Mouse (Mus musculus) kidney, embryonic 15.5 days (tissue): ENCODE measurements around the gene Ppp1r9b. TPM values are rescaled to one million over a fixed set of nuclear protein-coding genes. Genes with fewer than 3 reads are reported as not detected.

Experiments
- ATAC-seq: fragments of 200-750 bp; cut with Nextera tagmentation; replicated peaks from 2 replicates; pipeline ENCODE4 v1.8.0; 2017; ENCODE audit warnings: moderate TSS enrichment; ENCODE audit not compliant: low FRiP score
- H3K27ac ChIP-seq: fragments of 300-500 bp; sonication (generic); 2 replicates; pipeline ENCODE4 v1.5.1; 2015; ENCODE audit warnings: mild to moderate bottlenecking, inconsistent platforms
- H3K27me3 ChIP-seq: fragments of 300-500 bp; sonication (generic); 2 replicates; pipeline ENCODE4 v1.6.1; 2015; ENCODE audit warnings: inconsistent platforms
- H3K36me3 ChIP-seq: fragments of 300-500 bp; sonication (generic); 2 replicates; pipeline ENCODE4 v1.6.1; 2015; ENCODE audit warnings: inconsistent platforms
- H3K4me1 ChIP-seq: fragments of 300-500 bp; sonication (generic); 2 replicates; pipeline ENCODE4 v1.6.1; 2015; ENCODE audit warnings: inconsistent platforms
- H3K4me2 ChIP-seq: fragments of 300-500 bp; sonication (generic); 2 replicates; pipeline ENCODE4 v1.6.1; 2015; ENCODE audit warnings: moderate library complexity, mild to moderate bottlenecking, inconsistent platforms
- H3K4me3 ChIP-seq: fragments of 300-500 bp; sonication (generic); replicated peaks from 2 replicates; pipeline ENCODE4 v1.5.1; 2015; ENCODE audit warnings: mild to moderate bottlenecking, inconsistent platforms
- H3K9ac ChIP-seq: fragments of 300-500 bp; sonication (generic); 2 replicates; pipeline ENCODE4 v1.6.1; 2015; ENCODE audit warnings: mild to moderate bottlenecking, inconsistent platforms
- H3K9me3 ChIP-seq: fragments of 300-500 bp; sonication (generic); replicated peaks from 2 replicates; pipeline ENCODE4 v1.6.1; 2016; ENCODE audit warnings: inconsistent platforms
- WGBS: fragments of 180-500 bp; shearing (Covaris S2); methylation state at CpG from one replicate; pipeline ENCODE4 v1.1.7; 2015; ENCODE audit warnings: mixed read lengths; 5-methylcytosine and 5-hydroxymethylcytosine counted together
- polyA plus RNA-seq: library from polyadenylated mRNA; unstranded; fragments of >200 nt; fragmentation: Nextera tagmentation; extraction: Ambion mirVana; gene quantifications from 2 replicates; pipeline ENCODE4 v1.2.1, GENCODE M21; 2015

Ppp1r9b gene
- polyA plus RNA-seq, 1 experiment from 2014 or later = 10.6 TPM

- ATAC-seq = no peak
- Histone ChIP-seq H3K9ac (no peak overlapping the region), H3K4me3 (no peak overlapping the region), H3K4me1 (peaks cover 34% of the 10 kb centered on the region), H3K9me3 (no peaks in the 10 kb centered on the region), H3K27me3 (no peaks in the 10 kb centered on the region), H3K4me2 (no peak overlapping the region), H3K36me3 (peaks cover 47% of the 10 kb centered on the region), H3K27ac (no peak overlapping the region)
- WGBS = 33% methylated on average over 13 of the region's 13 CpGs
These were observed 37.1 kb downstream of the Ppp1r9b start for GRCm38 (mm10) chr11:95027850-95028470.

- H3K4me3 ChIP-seq = no peak overlapping the region
- WGBS = 25% methylated on average over 6 of the region's 6 CpGs
- no peaks in the 10 kb centered on the region for H3K27me3 ChIP-seq
- ATAC-seq = 0 out of 2 replicates have a peak, but pooled peaks have one; percentile 7
- H3K36me3 ChIP-seq = peaks cover 45% of the 10 kb centered on the region
- H3K4me1 ChIP-seq = peaks cover 20% of the 10 kb centered on the region
- no peaks in the 10 kb centered on the region for H3K9me3 ChIP-seq
- no peak overlapping the region for H3K9ac ChIP-seq
- no peak overlapping the region for H3K27ac ChIP-seq
- H3K4me2 ChIP-seq = no peak overlapping the region
These were observed 42.1 kb downstream of the Ppp1r9b start for GRCm38 (mm10) chr11:95032945-95033344.

- Histone ChIP-seq H3K27ac (0 out of 2 replicates have a peak overlapping the region, but pooled peaks have one; percentile 37), H3K9ac (no peak overlapping the region), H3K27me3 (no peaks in the 10 kb centered on the region), H3K9me3 (no peaks in the 10 kb centered on the region), H3K4me2 (no peak overlapping the region), H3K4me3 (no peak overlapping the region), H3K4me1 (peaks cover 20% of the 10 kb centered on the region), H3K36me3 (peaks cover 47% of the 10 kb centered on the region)
- no peak for ATAC-seq
- 70% methylated on average over 14 of the region's 14 CpGs for WGBS
These were observed 42.8 kb downstream of the Ppp1r9b start for GRCm38 (mm10) chr11:95033617-95034016.

- WGBS = 57% methylated on average over 10 of the region's 10 CpGs
- no peak for ATAC-seq
These were observed 44.1 kb downstream of the Ppp1r9b start for GRCm38 (mm10) chr11:95034902-95035301.

GRCm38 (mm10) chr11:95036521-95036920 lies 45.7 kb downstream of the Ppp1r9b start:
- Histone ChIP-seq H3K36me3 (peaks cover 40% of the 10 kb centered on the region), H3K27me3 (no peaks in the 10 kb centered on the region), H3K4me1 (peaks cover 38% of the 10 kb centered on the region), H3K27ac (no peak overlapping the region), H3K9me3 (no peaks in the 10 kb centered on the region), H3K4me2 (no peak overlapping the region), H3K4me3 (no peak overlapping the region), H3K9ac (no peak overlapping the region)
- no peak for ATAC-seq
- WGBS = 92% methylated on average over 5 of the region's 5 CpGs

More at GRCm38 (mm10) chr11:95034902-95035301, 44.1 kb downstream of the Ppp1r9b start:
- H3K27me3 ChIP-seq = no peaks in the 10 kb centered on the region
- H3K9me3 ChIP-seq = no peaks in the 10 kb centered on the region
- no peak overlapping the region for H3K9ac ChIP-seq
- H3K36me3 ChIP-seq = peaks cover 45% of the 10 kb centered on the region
- H3K27ac ChIP-seq = no peak overlapping the region
- H3K4me1 ChIP-seq = peaks cover 28% of the 10 kb centered on the region
- no peak overlapping the region for H3K4me3 ChIP-seq
- H3K4me2 ChIP-seq = no peak overlapping the region

- H3K9me3 ChIP-seq = no peaks in the 10 kb centered on the region
- H3K36me3 ChIP-seq = peaks cover 35% of the 10 kb centered on the region; the same call in 1 of the 2 replicates
- H3K4me2 ChIP-seq = no peak overlapping the region
- 47% methylated on average over 6 of the region's 6 CpGs for WGBS
- no peak for ATAC-seq
- H3K4me1 ChIP-seq = peaks cover 45% of the 10 kb centered on the region
- no peaks in the 10 kb centered on the region for H3K27me3 ChIP-seq
- H3K27ac ChIP-seq = no peak overlapping the region
- H3K4me3 ChIP-seq = no peak overlapping the region
- H3K9ac ChIP-seq = no peak overlapping the region
These were observed 46.5 kb downstream of the Ppp1r9b start for GRCm38 (mm10) chr11:95037306-95037705.

GRCm38 (mm10) chr11:95038156-95038817 lies 47.5 kb downstream of the Ppp1r9b start:
- Histone ChIP-seq H3K9me3 (no peaks in the 10 kb centered on the region), H3K36me3 (peaks cover 35% of the 10 kb centered on the region; the same call in 1 of the 2 replicates), H3K27me3 (no peaks in the 10 kb centered on the region), H3K4me2 (no peak overlapping the region), H3K9ac (0 out of 2 replicates have a peak overlapping the region, but pooled peaks have one; percentile 4), H3K4me1 (peaks cover 40% of the 10 kb centered on the region), H3K4me3 (no peak overlapping the region), H3K27ac (no peak overlapping the region)
- whole genome bisulfite sequencing = 81% methylated on average over 14 of the region's 14 CpGs
- ATAC-seq = no peak

GRCm38 (mm10) chr11:95038818-95039655 lies 48.2 kb downstream of the Ppp1r9b start:
- H3K4me3 ChIP-seq = no peak overlapping the region
- H3K27me3 ChIP-seq = no peaks in the 10 kb centered on the region
- ATAC-seq = no peak
- WGBS = 83% methylated on average over 13 of the region's 13 CpGs
- no peak overlapping the region for H3K9ac ChIP-seq
- peaks cover 35% of the 10 kb centered on the region; the same call in 1 of the 2 replicates for H3K36me3 ChIP-seq
- 0 out of 2 replicates have a peak overlapping the region, but pooled peaks have one; percentile 92 for H3K4me2 ChIP-seq
- peaks cover 33% of the 10 kb centered on the region for H3K4me1 ChIP-seq
- no peaks in the 10 kb centered on the region for H3K9me3 ChIP-seq
- peak overlapping the region; percentile 86; the same call in 1 of the 2 replicates for H3K27ac ChIP-seq

- Histone ChIP-seq H3K36me3 (peaks cover 39% of the 10 kb centered on the region; the same call in 1 of the 2 replicates), H3K27me3 (no peaks in the 10 kb centered on the region), H3K4me3 (peak overlapping the region; percentile 90), H3K4me1 (peaks cover 35% of the 10 kb centered on the region), H3K4me2 (peak overlapping the region; percentile 92), H3K9me3 (no peaks in the 10 kb centered on the region), H3K27ac (peak overlapping the region; percentile 86), H3K9ac (peak overlapping the region; percentile 79)
- no peak for ATAC-seq
- WGBS = 77% methylated on average over 4 of the region's 4 CpGs
These were observed 48.9 kb downstream of the Ppp1r9b start for GRCm38 (mm10) chr11:95039766-95040165.

- under 1% methylated on average over 20 of the region's 20 CpGs for WGBS
- peak overlapping the region; percentile 92 for H3K4me2 ChIP-seq
- H3K9me3 ChIP-seq = no peaks in the 10 kb centered on the region
- peak overlapping the region; percentile 79 for H3K9ac ChIP-seq
- peak overlapping the region; percentile 86 for H3K27ac ChIP-seq
- H3K36me3 ChIP-seq = peaks cover 45% of the 10 kb centered on the region; the same call in 1 of the 2 replicates
- peak overlapping the region; percentile 90 for H3K4me3 ChIP-seq
- peak; percentile 52 for ATAC-seq
- no peaks in the 10 kb centered on the region for H3K27me3 ChIP-seq
- H3K4me1 ChIP-seq = peaks cover 37% of the 10 kb centered on the region
These were observed 49.8 kb downstream of the Ppp1r9b start for GRCm38 (mm10) chr11:95040491-95041138.

- H3K4me1 ChIP-seq = peaks cover 37% of the 10 kb centered on the region
- peak; percentile 96 for ATAC-seq
- under 1% methylated on average over 41 of the region's 41 CpGs for WGBS
- H3K9ac ChIP-seq = peak within 1 kb of the TSS; percentile 79
- H3K4me3 ChIP-seq = peak within 1 kb of the TSS; percentile 90
- H3K9me3 ChIP-seq = no peaks in the 10 kb centered on the region
- H3K4me2 ChIP-seq = peak within 1 kb of the TSS; percentile 92
- H3K36me3 ChIP-seq = peaks cover 39% of the 10 kb centered on the region; the same call in 1 of the 2 replicates
- peak within 1 kb of the TSS; percentile 86 for H3K27ac ChIP-seq
- no peaks in the 10 kb centered on the region for H3K27me3 ChIP-seq
These were observed 50.3 kb downstream of the Ppp1r9b start, which contains the start of gene Pdk2 for GRCm38 (mm10) chr11:95041139-95041609. TSS of gene Pdk2 (minus strand) at chr11:95041354.
